Mouse (Mus musculus): ENCODE measurements around the gene Ifih1.

Ifih1 gene

DNA sequence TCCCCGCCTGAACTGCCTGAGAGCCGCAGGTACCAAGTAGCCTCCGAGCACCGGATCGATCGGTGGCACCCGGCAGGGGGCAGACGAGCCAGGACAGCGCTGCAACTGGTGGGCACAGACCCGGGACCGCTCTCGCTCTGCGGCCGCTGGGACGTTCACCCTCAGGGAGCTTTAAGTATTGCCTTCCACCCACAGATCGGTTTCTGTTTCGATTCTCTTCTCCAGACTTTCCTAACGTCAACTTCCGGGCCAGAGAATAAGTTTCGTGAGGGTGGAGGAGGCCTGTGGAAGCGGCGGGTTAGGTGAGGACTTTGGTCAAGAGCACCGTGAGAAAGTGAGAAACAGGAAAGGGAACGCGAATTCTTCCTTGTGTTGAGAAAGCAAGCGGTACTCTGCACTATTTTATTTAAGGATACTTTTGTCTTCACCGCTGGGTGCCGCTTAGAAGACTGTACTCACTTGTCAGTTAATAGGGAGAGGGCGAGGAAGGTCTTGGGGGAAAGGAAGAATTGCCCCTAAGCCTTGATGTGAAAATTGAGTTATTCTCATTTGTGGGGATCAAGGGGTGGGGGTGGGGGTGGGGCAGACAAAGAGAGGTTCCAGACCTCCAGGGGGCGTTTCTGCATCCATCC, at the start of gene Ifih1:
Gene Ifih1 (minus strand): TSS at position 242 of the 632 bp plus-strand sequence.
- DNase-seq (ENCODE audit: low read depth) = no peak

DNA sequence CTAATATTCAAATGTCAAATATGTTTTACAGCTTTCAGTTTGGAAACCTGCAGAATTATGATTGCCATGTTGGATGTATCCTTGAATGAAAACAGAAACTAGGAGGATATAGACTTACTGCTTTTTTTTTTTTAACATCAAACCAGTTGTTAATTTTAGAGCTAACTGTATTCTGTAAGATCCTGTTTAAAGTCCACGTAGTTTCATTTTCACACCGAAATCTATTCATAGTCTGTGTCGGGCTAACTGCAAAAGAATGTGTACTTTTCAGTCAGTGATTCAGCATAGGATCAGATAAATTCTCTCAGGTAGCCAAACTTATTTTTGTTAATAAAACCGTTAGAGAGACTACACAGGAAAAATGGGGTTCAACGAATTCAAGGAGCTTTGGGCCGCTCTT, 39.9 kb upstream of the Ifih1 start:
- no peak for DNase-seq (ENCODE audit: low read depth)

DNA sequence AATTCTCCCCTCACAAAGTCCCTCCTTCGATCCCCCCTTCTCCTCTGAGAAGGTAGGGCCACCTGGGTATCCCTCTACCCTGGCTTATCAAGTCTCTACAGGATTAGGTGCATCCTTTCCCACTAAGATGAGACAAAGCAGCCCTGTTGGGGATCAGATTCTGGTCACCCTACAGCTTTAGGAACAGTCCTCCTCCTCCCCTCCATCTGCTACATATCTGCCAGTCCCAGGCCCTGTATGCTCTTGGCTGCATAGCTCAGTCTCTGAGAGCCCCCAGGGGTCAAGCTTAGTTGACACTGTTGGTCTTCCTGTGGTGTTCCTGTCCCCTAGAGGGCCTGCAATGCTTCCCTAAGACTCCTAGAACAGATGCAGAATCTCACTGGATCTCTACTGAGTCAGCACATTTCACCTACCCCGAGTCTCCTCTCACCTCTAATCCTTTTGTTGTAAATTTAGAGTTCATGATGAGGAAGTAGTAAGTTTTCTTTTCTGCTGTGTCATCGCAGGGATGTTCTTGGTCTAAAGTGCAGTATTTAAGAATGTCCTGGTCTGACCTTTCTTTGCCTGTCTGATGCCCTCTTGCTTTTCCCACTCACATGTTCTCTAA, 39.0 kb upstream of the Ifih1 start:
- no peak for DNase-seq (ENCODE audit: low read depth)

DNA sequence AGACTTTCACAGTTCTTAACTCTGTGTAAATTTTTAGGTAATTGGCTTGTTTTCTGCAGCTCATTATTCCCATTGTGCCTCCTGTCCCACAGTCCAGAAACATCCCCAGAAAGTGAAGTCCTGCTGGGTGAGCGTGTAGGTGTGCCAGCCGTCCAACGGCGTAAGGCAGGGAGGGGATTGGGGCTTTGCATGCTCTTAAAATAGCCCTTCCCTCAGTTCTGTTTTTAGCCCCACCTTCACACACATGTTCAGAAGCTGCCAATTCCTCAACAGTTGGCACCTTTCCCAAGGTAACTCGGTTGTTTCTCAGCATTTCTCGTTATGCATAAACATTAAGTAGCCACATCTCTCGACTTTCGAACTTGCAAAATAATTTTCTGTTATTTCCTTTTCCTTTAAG, 35.6 kb upstream of the Ifih1 start:
- no peak for DNase-seq (ENCODE audit: low read depth)

DNA sequence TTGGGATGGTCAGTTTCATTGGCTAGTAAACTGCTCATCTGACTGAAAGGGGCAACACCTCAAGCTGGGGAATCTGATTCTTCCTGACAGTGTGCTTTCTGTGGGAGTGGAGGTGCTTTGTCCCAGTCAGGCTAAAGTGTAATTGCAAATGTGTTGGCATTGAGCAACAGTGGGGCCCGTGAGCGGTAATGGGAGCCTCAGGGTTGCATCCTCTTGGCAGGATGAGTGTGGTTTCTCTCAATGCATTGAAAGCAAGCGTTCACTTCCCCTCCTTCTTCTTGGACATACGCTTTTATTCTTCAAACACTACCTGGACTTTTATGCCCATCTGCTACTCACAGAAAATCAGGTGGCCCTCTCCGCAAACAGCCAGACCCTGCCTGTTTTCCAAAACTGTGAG, 26.7 kb upstream of the Ifih1 start:
- no peak for DNase-seq (ENCODE audit: low read depth)

DNA sequence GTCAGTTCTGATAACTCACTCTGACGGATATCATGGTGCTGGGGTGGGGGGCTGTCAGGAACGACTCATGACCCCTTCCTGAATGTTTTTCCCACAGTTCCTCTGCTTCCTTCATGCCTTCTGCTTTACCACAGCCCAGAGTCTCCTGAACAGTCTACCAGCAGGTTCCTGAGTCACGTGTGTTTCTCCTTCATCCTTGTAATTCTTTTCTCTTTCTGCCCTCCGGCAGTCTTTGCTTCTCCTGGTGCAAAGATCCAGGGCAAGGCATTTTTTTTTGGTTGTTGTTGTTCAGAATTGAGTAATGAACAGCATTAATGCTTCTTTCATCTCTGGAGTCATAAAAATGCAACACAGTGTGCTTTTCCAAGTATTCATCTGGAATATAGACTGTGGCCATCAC, 24.7 kb upstream of the Ifih1 start:
- DNase-seq (ENCODE audit: low read depth) = no peak

DNA sequence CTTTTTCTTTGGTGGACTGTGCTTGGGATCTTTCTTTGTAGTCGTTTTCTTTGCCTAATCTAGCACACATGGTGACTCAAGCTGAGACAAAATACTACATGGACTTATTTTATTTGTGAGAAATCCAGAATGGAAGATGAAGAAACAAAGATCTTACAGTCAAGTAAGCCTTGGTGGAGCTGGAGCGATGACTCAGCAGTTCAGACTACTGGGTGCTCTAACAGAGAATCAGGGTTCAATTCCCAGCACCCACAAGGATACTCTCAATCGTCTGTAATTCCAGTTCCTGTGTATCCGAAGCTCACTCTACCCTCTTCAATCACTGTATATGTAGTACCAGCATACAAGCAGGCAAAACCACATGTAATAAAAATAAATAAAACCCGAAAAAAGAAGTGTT, 24.2 kb upstream of the Ifih1 start:
- no peak for DNase-seq (ENCODE audit: low read depth)

DNA sequence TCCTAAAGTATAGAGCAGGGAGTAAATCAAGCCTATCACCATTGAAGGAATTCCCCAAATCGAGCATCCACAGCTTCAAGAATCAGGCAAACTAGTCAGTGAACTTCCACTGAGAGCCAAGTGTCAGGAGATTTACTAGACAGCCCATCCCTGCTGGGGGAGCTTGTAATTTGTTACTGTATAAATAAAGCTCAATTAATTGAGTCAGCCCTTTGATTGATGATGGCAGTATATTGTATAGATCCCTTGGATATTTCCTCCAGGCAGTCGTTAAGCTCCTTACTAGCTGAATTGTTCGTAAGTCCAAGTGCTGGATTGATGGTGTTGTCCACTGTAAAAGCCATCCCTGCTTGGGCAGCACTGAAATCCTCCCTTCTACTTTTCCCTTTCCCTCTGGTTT, 23.8 kb upstream of the Ifih1 start:
- DNase-seq (ENCODE audit: low read depth) = no peak

DNA sequence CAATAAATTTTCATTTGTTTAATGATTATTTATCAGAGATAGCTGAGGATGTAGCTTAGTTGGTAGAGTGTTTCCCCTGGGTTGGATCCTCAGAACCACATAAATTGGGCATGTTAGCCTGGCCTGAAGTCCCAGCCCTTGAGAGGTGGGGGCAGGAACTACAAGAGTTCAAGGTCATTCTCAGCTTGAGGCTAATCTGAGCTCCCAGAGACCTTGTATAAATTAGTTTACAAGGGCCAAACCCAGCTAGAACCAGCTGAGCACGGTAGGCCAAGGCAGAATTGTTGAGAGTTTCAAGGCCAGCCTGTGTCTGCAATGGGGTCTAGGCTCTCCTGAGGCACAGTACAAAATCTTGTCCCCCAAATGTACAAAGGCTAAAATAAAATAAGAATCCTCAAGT, 19.5 kb upstream of the Ifih1 start:
- no peak for DNase-seq (ENCODE audit: low read depth)

DNA sequence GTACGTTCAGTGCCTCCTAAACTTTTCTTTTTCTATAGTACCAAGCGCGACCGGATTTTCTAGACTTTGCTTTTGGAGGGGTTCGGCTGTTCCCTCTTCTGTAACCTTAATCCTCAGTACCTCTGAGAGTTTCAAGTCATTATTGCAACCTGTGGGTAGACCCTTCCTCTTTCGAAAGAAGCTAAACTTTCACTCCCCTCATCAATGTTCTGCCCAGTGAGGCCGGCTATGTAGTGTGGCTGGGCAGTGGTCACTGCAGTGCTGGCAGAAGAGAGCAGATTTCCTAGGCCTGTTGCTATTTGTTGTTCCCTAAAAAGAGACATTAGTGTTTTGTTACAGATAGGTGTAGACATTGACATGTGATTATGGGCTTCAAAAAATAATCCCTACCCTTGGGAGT, 18.8 kb upstream of the Ifih1 start:
- DNase-seq (ENCODE audit: low read depth) = no peak

DNA sequence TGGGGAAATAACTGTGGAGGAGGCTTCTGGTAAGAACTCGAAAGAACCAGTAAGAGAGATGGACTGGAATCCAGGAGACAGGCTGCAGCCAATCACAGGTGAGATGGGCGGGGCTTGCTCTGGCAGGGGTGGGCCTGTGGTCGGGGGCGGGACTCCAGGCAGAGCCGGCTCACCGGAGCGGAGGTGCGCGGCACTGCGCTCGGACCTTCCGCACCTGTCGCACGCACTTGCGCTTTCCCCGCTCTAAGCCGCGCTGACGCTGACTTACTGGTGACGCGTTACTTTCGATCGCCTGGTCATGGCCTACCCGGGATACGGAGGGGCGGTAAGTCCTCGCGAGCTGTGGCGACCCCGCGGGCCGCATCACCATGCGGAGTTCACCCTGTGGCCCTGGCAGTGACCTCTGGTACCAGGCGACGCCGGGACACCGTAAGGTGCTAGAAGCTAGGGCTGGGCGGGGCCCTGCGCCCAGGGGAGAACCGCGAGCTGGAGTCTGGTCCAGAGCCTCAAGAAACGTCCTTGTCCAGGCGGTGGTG, 18.1 kb upstream of the Ifih1 start, which contains the start of gene Gca:
Gene Gca (plus strand): TSS at position 151 of the 536 bp plus-strand sequence.
- DNase-seq (ENCODE audit: low read depth) = no peak

DNA sequence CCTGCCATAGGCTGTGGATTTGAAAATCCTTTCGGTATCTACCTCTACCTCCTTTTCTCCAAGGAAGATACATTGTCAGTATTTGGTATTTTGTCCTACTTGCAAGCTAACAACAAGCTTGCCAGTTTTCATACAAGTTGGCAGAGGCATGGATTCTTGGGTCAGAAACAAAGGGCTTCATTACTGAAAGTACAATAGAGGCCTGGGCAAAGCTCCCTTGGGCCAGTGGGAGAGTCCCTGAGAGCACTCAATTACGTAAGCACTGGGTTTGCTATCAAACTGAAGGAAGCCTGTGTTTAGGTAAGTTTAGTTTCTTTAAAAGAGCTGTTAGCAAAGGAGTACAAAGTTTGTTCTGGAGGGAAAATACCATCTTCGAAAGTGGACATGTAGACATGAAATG, 16.5 kb upstream of the Ifih1 start:
- no peak for DNase-seq (ENCODE audit: low read depth)

DNA sequence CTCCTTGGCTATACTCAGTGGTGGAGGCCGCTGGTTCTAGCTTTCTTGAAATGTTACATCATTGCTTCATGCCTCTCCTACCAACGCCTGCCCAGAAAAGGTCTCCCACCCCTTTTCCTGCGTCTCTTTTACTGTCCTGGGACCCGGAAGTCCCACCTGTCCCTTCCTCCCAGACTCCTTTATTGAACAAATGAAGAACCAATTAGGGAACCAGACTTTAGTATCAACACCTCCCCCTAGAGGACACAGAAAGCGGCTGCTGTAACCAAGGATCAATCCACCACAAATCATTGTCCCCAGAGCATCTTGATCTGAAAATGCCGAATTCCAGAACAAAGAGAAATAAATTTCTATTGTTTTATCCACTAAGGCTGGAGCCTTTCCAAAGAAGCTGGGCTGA, 14.5 kb upstream of the Ifih1 start:
- DNase-seq (ENCODE audit: low read depth) = no peak

DNA sequence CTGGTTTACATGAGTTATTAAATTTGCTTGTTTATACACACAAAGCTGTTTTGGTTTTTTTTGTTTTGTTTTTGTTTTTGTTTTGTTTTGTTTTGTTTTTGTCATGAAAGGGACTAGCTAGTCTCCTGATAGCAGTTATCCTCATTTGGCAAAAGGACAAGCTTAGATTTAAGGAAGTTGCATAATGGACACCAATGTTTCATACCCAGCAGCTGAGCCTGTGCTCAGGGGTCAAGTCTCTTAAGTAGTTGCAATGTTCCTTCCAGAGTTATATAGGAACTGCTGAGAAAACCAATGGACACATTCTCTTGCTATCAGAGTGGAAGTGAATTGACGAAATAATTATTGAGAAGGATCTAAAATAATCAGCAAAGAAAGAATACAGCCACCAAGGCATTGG, 10.0 kb upstream of the Ifih1 start:
- DNase-seq (ENCODE audit: low read depth) = no peak

DNA sequence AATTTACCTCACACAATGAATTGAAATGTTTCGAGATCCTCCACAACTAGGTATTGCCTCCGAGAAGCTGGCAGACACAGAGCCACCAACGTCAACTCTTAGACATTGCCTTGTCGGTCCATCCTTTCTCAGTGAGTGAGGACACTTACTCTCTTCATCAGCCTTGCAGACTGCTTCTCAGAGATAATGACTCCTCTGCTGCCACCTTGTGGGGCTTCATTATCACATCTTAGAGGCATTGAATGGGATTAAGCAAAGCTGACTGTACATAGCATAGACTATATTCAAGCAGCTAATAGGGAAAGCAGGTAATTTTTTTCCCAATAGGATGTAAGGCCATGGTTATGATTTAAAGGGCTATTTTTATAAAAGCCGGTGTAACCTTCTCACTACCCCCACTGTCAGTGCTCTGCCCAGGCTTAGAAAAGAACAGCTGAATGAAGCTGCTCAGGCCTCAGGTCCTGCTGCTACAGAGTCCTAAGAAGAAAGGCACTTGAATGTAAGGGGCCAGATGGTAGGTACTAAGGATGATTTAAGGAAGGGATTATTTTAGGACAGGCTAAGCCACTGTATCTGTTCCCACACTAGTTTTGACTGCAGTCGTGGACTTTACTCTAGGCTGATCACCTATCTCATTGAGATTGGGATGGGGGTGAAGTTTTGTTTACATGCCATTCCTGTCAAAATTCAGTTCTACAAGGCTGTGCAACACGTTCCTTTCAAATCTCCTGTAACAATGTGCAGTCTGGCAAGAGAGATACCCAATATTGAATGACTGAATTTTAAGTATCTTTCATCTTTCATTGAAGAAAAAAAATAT, 8.7 kb upstream of the Ifih1 start:
- no peak for DNase-seq (ENCODE audit: low read depth)

DNA sequence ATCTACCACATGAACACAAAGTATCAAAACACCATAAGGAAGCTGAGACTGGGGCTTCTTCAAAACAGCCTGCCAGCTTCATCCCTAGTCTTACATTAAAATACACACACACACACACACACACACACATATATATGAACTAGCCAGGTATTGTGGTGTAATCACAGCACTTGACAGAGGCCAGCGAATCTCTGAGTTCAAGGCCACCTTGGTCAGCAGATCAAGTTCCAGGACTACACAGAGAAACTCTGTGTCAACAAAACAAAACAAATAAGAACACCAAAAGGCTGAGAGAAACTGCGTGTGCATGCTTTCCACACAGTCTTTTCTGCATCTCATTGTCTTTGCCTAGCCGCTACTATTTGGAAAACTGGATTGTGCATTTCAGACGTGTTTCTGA, 6.4 kb upstream of the Ifih1 start:
- no peak for DNase-seq (ENCODE audit: low read depth)

DNA sequence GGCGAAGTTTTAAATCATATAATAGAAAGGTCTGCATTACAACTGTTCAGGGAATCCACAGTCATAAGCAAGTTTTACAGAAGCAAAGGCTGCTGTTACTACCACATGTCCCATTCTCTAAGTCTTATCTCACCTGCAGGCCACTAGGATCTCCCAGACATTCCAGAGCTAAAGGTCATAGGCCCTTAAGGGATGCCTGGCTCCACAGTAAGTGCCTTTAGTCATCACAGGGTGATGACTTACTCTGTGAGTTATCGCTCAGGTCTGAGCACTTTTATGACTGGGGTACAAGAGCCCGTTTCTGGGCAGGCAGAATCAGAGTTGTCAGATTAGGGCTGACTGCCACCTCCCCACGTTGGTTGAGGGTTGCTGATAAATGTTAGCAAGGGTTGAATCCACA, 5.8 kb upstream of the Ifih1 start:
- no peak for DNase-seq (ENCODE audit: low read depth)

DNA sequence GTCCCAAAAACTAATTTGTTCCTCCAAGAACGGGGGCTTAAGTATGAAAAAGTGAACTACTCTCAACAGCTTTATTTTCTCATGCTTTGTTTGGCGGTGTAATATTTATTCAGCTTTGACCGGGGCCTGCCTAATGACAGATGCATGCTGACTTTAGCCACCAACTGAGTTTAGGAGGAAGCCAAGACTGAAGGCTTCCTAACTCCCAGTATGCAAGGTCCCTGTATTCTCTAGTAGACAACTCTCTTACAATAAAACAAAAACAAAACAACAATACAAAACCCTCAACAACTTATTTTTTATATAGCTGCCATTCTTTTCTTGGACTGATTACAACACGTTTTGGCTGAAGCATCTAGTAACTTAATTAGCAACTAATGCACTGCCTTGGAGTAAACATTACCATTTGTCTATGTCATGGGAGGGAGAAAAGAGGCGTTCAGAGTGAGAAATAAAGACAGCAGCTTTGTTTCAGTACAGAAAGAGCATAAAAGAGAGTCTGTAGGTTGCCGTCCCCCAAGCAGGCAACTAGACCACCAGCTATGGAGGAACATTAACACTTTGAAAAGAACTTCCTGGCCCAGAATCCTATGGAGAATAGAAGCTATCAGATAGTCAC, 725 bp upstream of the Ifih1 start:
- no peak for DNase-seq (ENCODE audit: low read depth)

DNA sequence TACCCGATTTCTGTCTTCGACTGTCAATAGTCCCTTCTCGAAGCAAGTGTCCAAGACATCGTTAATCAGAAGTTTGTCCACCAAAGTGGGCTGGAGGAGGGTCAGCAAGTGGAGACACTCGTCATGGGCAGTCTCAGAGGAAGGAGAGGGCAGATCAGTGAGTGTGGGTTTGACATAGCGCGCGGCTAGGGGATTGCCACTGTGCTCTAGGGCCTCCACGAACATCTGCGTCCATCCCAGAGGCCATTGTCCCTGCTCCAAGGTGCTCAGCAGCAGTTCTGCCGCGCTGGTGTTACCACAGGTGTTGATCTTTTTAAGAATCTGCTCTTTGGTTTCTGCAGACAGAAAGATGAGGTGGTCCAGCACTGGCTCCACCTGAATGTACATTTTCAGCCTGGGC, 580 bp downstream of the Ifih1 start:
- DNase-seq (ENCODE audit: low read depth) = no peak

DNA sequence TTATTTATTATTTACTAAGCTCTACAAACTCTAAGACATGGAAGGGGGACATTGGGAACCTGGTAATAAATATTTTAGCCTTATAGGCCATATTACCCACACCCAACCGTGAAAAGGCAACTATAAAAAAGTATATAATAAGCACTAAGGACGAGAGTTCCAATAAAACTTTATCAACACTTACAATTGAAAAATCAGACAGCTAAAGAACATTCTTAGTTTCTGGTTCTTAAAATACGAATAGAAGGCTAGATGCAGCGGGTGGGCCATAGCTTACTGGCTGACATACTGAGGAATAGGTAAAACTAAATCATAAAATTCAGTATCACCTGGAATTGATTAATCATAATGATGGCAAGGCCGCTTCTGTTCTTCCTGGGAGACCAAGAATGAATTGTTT, 1.2 kb downstream of the Ifih1 start:
- no peak for DNase-seq (ENCODE audit: low read depth)

DNA sequence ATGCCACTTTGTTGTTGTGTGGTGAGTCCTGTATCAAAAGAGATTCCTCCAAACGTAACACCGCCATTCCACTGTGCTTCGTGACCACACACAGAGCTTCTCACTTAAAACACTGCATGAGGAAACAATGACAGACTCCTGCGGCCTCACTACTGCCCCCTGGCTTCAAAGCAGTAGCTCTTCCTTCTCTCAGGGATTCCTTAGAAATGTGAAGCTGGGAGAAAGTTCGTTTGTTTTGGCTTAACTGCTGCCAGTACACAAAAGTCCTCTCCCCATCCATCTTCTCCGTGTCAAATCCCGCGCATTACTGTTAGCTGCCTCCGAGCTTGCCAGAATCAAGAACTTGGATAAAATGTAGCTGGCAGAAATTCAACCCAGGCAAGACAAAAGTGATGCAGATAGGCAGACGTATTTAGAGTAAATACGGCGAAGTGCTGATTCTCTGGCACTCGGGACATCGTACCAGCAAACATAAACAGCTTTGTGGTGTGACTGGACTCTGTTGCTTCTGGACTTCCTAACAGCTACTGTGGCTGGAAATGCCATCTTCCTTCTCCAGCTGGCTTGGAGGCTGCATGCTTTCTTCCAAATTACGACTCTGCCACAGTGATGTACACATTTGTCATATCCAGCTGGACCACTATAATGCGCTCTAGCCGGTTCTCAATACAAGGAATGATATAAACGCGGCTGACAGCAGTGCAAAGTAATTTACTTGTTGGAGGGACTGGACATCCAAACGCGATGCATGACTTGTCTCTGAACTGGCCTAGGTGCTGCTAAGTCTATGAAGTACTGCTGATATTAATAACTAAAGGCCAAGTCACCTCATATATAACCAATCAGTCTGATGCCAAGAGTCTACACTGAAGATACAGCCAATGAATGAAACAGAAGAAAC, 2.4 kb downstream of the Ifih1 start:
- DNase-seq (ENCODE audit: low read depth) = no peak

DNA sequence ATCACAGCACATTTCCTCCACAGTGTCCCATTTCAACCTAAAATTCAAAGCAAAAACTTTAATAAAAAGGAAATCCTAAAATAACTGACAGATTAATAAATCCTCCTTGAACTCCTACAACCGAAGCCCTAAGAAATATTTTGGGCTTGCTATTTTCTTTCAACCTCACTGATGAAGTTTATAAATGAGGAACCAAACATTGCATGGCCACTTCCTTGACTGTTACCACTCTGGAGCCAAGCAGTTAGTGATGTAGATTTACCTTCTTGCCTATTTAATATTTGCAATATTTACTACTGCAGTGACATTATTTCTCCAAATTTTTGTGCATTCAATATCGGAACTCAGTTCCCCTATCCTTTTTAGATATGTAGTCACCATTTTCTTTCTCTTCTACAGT, 6.2 kb downstream of the Ifih1 start:
- no peak for DNase-seq (ENCODE audit: low read depth)

Data from fibroblast of lung, adult 2 months (primary cell).